Mouse (Mus musculus): ENCODE results near the gene Phb.

DNA sequence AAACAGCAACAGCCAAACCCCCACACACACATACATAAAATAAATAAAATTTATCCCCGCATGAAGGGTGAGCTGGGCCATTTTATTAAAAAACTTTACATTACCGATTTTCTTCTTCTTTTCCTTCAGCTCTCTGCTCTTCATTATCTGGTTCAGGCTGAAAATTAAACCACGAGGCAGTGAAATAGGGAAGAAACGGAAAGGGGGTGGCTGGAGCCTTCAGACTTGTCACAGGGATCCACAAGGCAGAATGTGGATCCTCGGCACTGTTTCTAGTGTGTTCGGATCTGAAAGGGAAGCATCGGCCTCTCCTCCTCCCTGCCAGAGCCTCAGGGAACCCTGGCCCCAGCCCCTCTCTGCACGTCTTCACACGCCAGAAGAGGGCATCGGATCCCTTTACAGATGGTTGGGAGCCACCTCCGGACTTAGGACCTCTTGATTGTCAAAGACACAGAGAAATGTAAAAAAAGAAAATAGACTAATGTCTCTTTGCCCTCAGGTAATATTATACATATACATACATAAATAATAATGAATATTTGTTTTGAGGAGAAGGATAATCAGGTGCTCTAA lies 20.4 kb downstream of the Phb start:
- no peak for TF ChIP-seq CTCF (IDR thresholded peaks at IDR 0.05; ENCODE audit: extremely low read depth, insufficient read depth, insufficient read length, insufficient replicate concordance)
- no peak for TF ChIP-seq POLR2A (IDR thresholded peaks at IDR 0.05; ENCODE audit: low read depth, low read length)
